Mouse (Mus musculus): ENCODE data around the gene C330021F23Rik. TPM values are rescaled to one million over a fixed set of nuclear protein-coding genes. Genes with fewer than 3 reads are reported as not detected.

The C330021F23Rik gene
- polyA plus RNA-seq, 1 experiment, result 0.23 TPM

- Histone ChIP-seq H3K4me1 (ENCODE audit: control insufficient read depth, insufficient read depth, low read length) (no peaks in the 10 kb centered on the region), H3K4me3 (ENCODE audit: insufficient read depth, low read length) (no peak overlapping the region), H3K27ac (ENCODE audit: insufficient read depth, low read length) (no peak overlapping the region)
- no peak for TF ChIP-seq POLR2A (IDR thresholded peaks at IDR 0.05; ENCODE audit: extremely low read depth, insufficient read depth, low read length)
- TF ChIP-seq CTCF (IDR thresholded peaks at IDR 0.05; ENCODE audit: extremely low read depth, insufficient read depth, low read length), result no peak
Measured at GRCm38 (mm10) chr8:3607822-3608221, 40.0 kb downstream of the C330021F23Rik start.

- Histone ChIP-seq H3K4me3 (ENCODE audit: insufficient read depth, low read length) (no peak overlapping the region), H3K27ac (ENCODE audit: insufficient read depth, low read length) (0 out of 2 replicates have a peak overlapping the region, but pooled peaks have one; percentile 1), H3K4me1 (ENCODE audit: control insufficient read depth, insufficient read depth, low read length) (no peaks in the 10 kb centered on the region)
- no peak for TF ChIP-seq POLR2A (IDR thresholded peaks at IDR 0.05; ENCODE audit: extremely low read depth, insufficient read depth, low read length)
- no peak for TF ChIP-seq CTCF (IDR thresholded peaks at IDR 0.05; ENCODE audit: extremely low read depth, insufficient read depth, low read length)
Measured at GRCm38 (mm10) chr8:3609046-3609815, 41.4 kb downstream of the C330021F23Rik start.

GRCm38 (mm10) chr8:3609816-3610150 lies 42.0 kb downstream of the C330021F23Rik start:
- Histone ChIP-seq H3K27ac (ENCODE audit: insufficient read depth, low read length) (no peak overlapping the region), H3K4me1 (ENCODE audit: control insufficient read depth, insufficient read depth, low read length) (no peaks in the 10 kb centered on the region), H3K4me3 (ENCODE audit: insufficient read depth, low read length) (no peak overlapping the region)
- TF ChIP-seq CTCF (IDR thresholded peaks at IDR 0.05; ENCODE audit: extremely low read depth, insufficient read depth, low read length), result no peak
- no peak for TF ChIP-seq POLR2A (IDR thresholded peaks at IDR 0.05; ENCODE audit: extremely low read depth, insufficient read depth, low read length)

DNA sequence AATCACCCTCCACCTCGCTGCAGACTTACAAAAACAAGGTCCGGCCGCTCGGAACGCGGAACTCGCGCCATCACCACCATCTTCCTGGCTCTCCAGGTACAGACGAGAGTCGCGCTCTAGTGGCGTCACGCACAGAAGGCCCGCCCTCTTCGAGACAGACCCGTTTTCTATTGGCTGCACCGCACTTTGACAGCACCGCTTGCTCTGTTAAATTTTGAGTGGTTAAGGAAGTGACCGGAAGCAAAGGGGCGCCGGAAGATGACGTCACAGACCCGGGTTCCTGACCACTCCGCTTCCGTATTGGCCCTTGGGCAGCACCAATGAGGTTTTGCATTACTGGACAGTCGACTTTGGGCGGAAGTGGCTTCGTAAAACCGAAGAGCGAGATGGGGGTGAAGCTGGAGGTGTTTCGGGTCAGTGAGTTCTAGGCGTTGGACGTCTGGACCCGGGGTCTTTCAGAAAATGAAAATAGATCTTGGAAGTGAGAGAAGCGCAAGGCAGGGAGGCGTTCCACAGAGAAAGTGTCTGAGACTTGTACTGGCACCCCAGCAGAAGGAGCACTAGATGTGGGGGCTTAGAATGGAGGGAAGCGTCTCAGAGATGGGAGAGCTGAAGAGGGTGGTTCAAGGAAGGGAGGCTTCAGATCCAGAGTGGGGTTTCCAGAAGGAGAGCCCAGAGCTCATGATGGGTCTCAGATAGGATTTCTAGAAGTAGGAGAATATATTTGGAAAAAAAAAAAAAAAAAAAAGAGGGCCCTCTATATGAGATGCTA lies 53.6 kb downstream of the C330021F23Rik start, which contains the start of the genes Xab2 and Pet100:
Gene Xab2, minus strand, starts transcription at position 118 of the 772 bp plus-strand sequence.
Gene Pet100, plus strand, starts transcription at position 350 of the 772 bp plus-strand sequence.
- Histone ChIP-seq H3K27ac (ENCODE audit: insufficient read depth, low read length) (no peak within 1 kb of the TSS), H3K4me3 (ENCODE audit: insufficient read depth, low read length) (peak within 1 kb of the TSS; percentile 67), H3K4me1 (ENCODE audit: control insufficient read depth, insufficient read depth, low read length) (peaks cover 2% of the 10 kb centered on the region; the same call in 1 of the 2 replicates)
- no peak for TF ChIP-seq CTCF (IDR thresholded peaks at IDR 0.05; ENCODE audit: extremely low read depth, insufficient read depth, low read length)
- TF ChIP-seq POLR2A (IDR thresholded peaks at IDR 0.05; ENCODE audit: extremely low read depth, insufficient read depth, low read length), result peak; percentile 72

DNA sequence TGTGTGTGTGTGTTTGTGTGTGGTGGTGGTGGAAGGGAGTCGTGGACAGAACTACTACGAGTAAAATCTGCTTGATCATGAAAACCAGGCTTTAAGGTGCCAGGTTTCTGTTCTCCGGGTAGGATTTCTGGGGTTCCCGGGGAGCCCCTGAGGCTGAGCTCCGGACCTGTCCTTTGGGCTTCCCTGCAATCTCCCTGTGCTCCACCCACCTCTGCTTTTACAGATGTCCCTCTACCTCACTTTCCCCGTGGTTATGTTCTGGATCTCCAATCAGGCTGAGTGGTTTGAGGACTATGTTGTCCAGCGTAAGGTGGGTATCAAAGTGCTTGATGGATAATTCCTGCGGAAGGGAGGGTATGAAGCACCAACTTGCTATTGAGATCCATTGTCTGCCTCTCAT lies 54.3 kb downstream of the C330021F23Rik start:
- Histone ChIP-seq H3K27ac (ENCODE audit: insufficient read depth, low read length) (no peak overlapping the region), H3K4me3 (ENCODE audit: insufficient read depth, low read length) (peak overlapping the region; percentile 67), H3K4me1 (ENCODE audit: control insufficient read depth, insufficient read depth, low read length) (peaks cover 2% of the 10 kb centered on the region; the same call in 1 of the 2 replicates)
- TF ChIP-seq CTCF (IDR thresholded peaks at IDR 0.05; ENCODE audit: extremely low read depth, insufficient read depth, low read length) (no peak), POLR2A (IDR thresholded peaks at IDR 0.05; ENCODE audit: extremely low read depth, insufficient read depth, low read length) (no peak)

GRCm38 (mm10) chr8:3625445-3625844 lies 57.7 kb downstream of the C330021F23Rik start, which contains the start of gene Pcp2:
Gene Pcp2 (minus strand): TSS chr8:3625545.
- no peak for TF ChIP-seq CTCF (IDR thresholded peaks at IDR 0.05; ENCODE audit: extremely low read depth, insufficient read depth, low read length)
- TF ChIP-seq POLR2A (IDR thresholded peaks at IDR 0.05; ENCODE audit: extremely low read depth, insufficient read depth, low read length), result no peak
- no peak within 1 kb of the TSS for H3K4me3 ChIP-seq (ENCODE audit: insufficient read depth, low read length)

GRCm38 (mm10) chr8:3626971-3627370 lies 59.2 kb downstream of the C330021F23Rik start:
- no peak for TF ChIP-seq CTCF (IDR thresholded peaks at IDR 0.05; ENCODE audit: extremely low read depth, insufficient read depth, low read length)
- no peak for TF ChIP-seq POLR2A (IDR thresholded peaks at IDR 0.05; ENCODE audit: extremely low read depth, insufficient read depth, low read length)
- Histone ChIP-seq H3K4me1 (ENCODE audit: control insufficient read depth, insufficient read depth, low read length) (peaks cover 2% of the 10 kb centered on the region; the same call in 1 of the 2 replicates), H3K27ac (ENCODE audit: insufficient read depth, low read length) (no peak overlapping the region)

More at GRCm38 (mm10) chr8:3625445-3625844, 57.7 kb downstream of the C330021F23Rik start, which contains the start of gene Pcp2:
- Histone ChIP-seq H3K4me1 (ENCODE audit: control insufficient read depth, insufficient read depth, low read length) (peaks cover 2% of the 10 kb centered on the region; the same call in 1 of the 2 replicates), H3K27ac (ENCODE audit: insufficient read depth, low read length) (no peak within 1 kb of the TSS)

DNA sequence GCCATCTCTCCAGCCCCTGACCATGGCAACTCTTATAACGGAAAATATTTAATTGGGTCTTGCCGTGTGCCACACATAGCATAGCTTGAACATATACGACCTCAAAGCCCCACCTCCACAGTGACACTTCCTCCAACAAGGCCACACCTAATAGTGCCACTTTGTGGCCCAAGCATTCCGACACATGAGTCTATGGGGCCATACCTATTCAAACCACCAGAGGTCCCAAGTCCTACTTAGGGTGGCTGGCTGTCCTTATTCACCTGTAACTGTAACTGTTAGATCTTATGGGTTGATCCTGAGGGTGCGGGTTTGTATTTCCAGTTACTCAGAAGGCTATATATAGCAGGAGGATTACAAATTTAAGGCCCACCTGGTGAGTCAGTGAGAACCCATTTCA lies 60.2 kb downstream of the C330021F23Rik start:
- Histone ChIP-seq H3K4me1 (ENCODE audit: control insufficient read depth, insufficient read depth, low read length) (no peaks in the 10 kb centered on the region), H3K27ac (ENCODE audit: insufficient read depth, low read length) (no peak overlapping the region), H3K4me3 (ENCODE audit: insufficient read depth, low read length) (no peak overlapping the region)
- TF ChIP-seq CTCF (IDR thresholded peaks at IDR 0.05; ENCODE audit: extremely low read depth, insufficient read depth, low read length), result peak; percentile 38; the same call in 1 of the 2 replicates
- TF ChIP-seq POLR2A (IDR thresholded peaks at IDR 0.05; ENCODE audit: extremely low read depth, insufficient read depth, low read length), result no peak

More at GRCm38 (mm10) chr8:3626971-3627370, 59.2 kb downstream of the C330021F23Rik start:
- H3K4me3 ChIP-seq (ENCODE audit: insufficient read depth, low read length), result no peak overlapping the region
